Mouse (Mus musculus) forebrain, embryonic 14.5 days (tissue): ENCODE results near the gene Gsta3. TPM values are rescaled to one million over a fixed set of nuclear protein-coding genes. Genes with fewer than 3 reads are reported as not detected.
"Not testable (repeated sequence)": the region's sequence is repeated elsewhere in the genome, so short reads cannot be mapped to it uniquely, and the experiment has no call there.

Experiments
- ATAC-seq: fragments of 200-750 bp; cut with Nextera tagmentation; 2 replicates; pipeline ENCODE4 v1.8.0; 2017; ENCODE audit warnings: mild to moderate bottlenecking, moderate library complexity
- DNase-seq: peaks from one replicate; pipeline ENCODE4 v3.0.0-alpha.2; 2015; ENCODE audit warnings: low spot score
- H3K27ac ChIP-seq: fragments of 300-500 bp; sonication (generic); 2 replicates; pipeline ENCODE4 v1.5.1; 2014; ENCODE audit warnings: low read depth, mild to moderate bottlenecking, control low read depth, low read length, moderate library complexity
- H3K27me3 ChIP-seq: fragments of 300-500 bp; sonication (generic); replicated peaks from 2 replicates; pipeline ENCODE4 v1.6.1; 2014; ENCODE audit warnings: low read length, control low read depth, mixed read lengths; ENCODE audit not compliant: control insufficient read depth, insufficient read depth
- H3K36me3 ChIP-seq: fragments of 300-500 bp; sonication (generic); 2 replicates; pipeline ENCODE4 v1.6.1; 2014; ENCODE audit warnings: low read length, control low read depth; ENCODE audit not compliant: control insufficient read depth, insufficient read depth
- H3K4me1 ChIP-seq: fragments of 300-500 bp; sonication (generic); 2 replicates; pipeline ENCODE4 v1.6.1; 2014; ENCODE audit warnings: antibody characterized with exemption, low read length, control low read depth; ENCODE audit not compliant: control insufficient read depth, insufficient read depth
- H3K4me2 ChIP-seq: fragments of 300-500 bp; sonication (generic); 2 replicates; pipeline ENCODE4 v1.6.1; 2014; ENCODE audit warnings: mild to moderate bottlenecking, control low read depth, low read length
- H3K4me3 ChIP-seq: fragments of 300-500 bp; sonication (generic); 2 replicates; pipeline ENCODE4 v1.5.1; 2014; ENCODE audit warnings: low read depth, low read length, control low read depth
- H3K9ac ChIP-seq: fragments of 300-500 bp; sonication (generic); 2 replicates; pipeline ENCODE4 v1.6.1; 2014; ENCODE audit warnings: mild to moderate bottlenecking, low read length, control low read depth, moderate library complexity
- H3K9me3 ChIP-seq: fragments of 300-500 bp; sonication (generic); replicated peaks from 2 replicates; pipeline ENCODE4 v1.6.1; 2016; ENCODE audit warnings: low read length, control low read depth, mixed read lengths; ENCODE audit not compliant: control insufficient read depth
- WGBS: fragments of 180-500 bp; shearing (Covaris S2); extraction: QIAGEN DNeasy Blood & Tissue Kit; methylation state at CpG from one replicate; pipeline ENCODE4 v1.1.7; 2014; 5-methylcytosine and 5-hydroxymethylcytosine counted together
- polyA plus RNA-seq: library from polyadenylated mRNA; unstranded; fragments of >200 nt; fragmentation: Nextera tagmentation; extraction: Ambion mirVana; gene quantifications from 2 replicates; pipeline ENCODE4 v1.2.1, GENCODE M21; 2014

The Gsta3 gene
- polyA plus RNA-seq, 1 experiment from 2014 or later: 0.27 TPM

DNA sequence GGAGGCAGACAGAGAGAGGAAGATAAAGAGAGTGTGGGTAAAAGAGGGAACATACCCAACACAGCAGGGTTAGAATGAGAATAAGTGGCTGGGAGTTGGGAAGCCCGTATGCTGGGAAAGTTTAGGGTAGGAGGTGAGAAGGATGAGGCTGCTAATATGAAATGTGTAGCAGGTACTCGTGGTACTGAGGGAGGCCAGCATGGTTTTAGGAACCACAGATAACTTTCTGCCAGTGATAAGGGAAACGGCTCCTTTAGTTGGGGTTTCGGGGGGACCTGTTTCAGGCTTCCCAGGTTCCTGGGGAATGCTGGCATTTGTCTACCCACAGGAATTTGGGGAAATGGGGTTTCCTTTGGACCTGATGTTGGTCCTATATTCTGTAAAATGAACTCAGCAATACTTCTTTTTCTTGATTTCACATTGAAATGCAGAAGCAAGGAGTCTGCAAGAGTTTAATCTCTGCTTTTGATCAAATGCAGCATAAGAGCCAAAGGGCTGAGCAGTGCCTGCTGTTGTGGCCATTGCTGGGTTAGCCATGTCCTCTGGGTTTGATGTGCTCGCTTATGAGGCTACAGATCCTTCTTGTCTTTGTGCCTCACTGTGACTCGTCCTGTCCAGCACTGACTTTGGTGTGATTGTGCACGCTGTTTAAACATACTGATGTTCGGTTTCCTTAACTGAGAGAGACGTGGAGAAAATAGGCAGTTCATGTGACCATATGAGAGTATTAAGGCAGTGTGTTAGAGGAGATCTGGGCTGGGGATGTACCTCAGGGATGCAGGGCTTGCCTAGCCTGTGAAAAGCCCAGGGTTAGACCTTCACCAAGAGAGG lies 8.4 kb downstream of the Gsta3 start:
- Histone ChIP-seq H3K36me3 (no peaks in the 10 kb centered on the region), H3K27me3 (no peaks in the 10 kb centered on the region), H3K9ac (no peak overlapping the region), H3K27ac (no peak overlapping the region), H3K4me3 (no peak overlapping the region), H3K4me1 (no peaks in the 10 kb centered on the region), H3K9me3 (no peaks in the 10 kb centered on the region), H3K4me2 (no peak overlapping the region)
- WGBS: 88% methylated on average over 9 of the region's 9 CpGs
- DNase-seq (no peak), ATAC-seq (no peak)

DNA sequence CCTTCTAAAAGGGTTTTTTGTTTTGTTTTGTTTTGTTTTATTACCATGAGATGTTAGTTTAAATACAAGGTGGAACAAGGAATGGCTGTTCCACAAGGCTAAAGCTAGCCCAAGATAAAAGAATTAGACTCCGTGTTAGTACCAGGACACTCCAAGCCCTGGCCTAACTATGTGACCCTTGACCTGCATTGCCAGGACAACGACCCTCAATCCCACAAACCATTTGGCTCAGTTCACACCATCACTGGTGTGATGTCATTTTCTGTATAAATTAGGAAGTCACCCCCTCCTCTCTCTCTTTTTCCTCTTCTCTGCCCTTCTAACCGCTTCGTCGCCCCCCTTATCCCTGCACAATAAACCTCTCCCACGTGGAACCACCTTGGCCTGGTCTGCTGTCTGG lies 11.3 kb downstream of the Gsta3 start:
- DNase-seq (no peak), ATAC-seq (no peak)
- H3K9ac ChIP-seq: no peak overlapping the region
- no peak overlapping the region for H3K4me3 ChIP-seq
- H3K4me1 ChIP-seq: no peaks in the 10 kb centered on the region
- no peak overlapping the region for H3K27ac ChIP-seq
- no peaks in the 10 kb centered on the region for H3K9me3 ChIP-seq
- no peaks in the 10 kb centered on the region for H3K36me3 ChIP-seq
- H3K27me3 ChIP-seq: no peaks in the 10 kb centered on the region
- H3K4me2 ChIP-seq: no peak overlapping the region
- 76% methylated on average over 6 of the region's 6 CpGs for WGBS

- Histone ChIP-seq H3K27me3 (no peaks in the 10 kb centered on the region), H3K4me2 (no peak overlapping the region), H3K9me3 (no peaks in the 10 kb centered on the region), H3K4me3 (no peak overlapping the region), H3K36me3 (no peaks in the 10 kb centered on the region), H3K9ac (no peak overlapping the region), H3K4me1 (no peaks in the 10 kb centered on the region), H3K27ac (no peak overlapping the region)
- ATAC-seq (no peak), DNase-seq (no peak)
- 91% methylated on average over 10 of the region's 10 CpGs for WGBS
These were observed 12.3 kb downstream of the Gsta3 start for GRCm38 (mm10) chr1:21252566-21253302.

GRCm38 (mm10) chr1:21253303-21253650 lies 12.9 kb downstream of the Gsta3 start:
- H3K36me3 ChIP-seq: no peaks in the 10 kb centered on the region
- 90% methylated on average over 1 of the region's 1 CpGs for WGBS
- no peak overlapping the region for H3K4me3 ChIP-seq
- no peaks in the 10 kb centered on the region for H3K4me1 ChIP-seq
- H3K27me3 ChIP-seq: no peaks in the 10 kb centered on the region
- DNase-seq (no peak), ATAC-seq (no peak)
- H3K9ac ChIP-seq: no peak overlapping the region
- H3K9me3 ChIP-seq: no peaks in the 10 kb centered on the region
- H3K27ac ChIP-seq: no peak overlapping the region
- no peak overlapping the region for H3K4me2 ChIP-seq

DNA sequence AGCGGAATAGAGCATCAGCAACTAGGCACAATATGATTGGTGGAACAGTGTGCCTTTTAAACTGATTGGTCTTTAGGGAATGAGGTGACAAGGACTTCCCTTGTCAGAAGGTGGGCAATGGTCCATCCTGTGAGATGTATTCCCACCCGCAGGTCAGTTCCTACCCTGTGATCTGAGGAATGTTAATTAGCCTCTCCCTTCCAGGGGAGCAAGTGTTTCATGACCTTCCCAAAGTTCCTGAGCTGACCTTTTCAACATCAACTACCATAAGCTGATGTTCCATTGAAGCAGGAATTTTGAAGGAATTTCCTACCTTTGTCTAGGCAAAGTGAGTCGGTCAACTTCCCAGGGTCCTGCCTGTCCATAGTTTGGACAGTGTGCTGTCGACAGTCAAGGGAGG lies 13.5 kb downstream of the Gsta3 start:
- Histone ChIP-seq H3K4me1 (no peaks in the 10 kb centered on the region), H3K9me3 (no peaks in the 10 kb centered on the region), H3K4me3 (no peak overlapping the region), H3K27me3 (no peaks in the 10 kb centered on the region), H3K4me2 (no peak overlapping the region), H3K9ac (no peak overlapping the region), H3K27ac (no peak overlapping the region), H3K36me3 (no peaks in the 10 kb centered on the region)
- no peak for ATAC-seq
- no peak for DNase-seq
- 79% methylated on average over 4 of the region's 4 CpGs for WGBS

DNA sequence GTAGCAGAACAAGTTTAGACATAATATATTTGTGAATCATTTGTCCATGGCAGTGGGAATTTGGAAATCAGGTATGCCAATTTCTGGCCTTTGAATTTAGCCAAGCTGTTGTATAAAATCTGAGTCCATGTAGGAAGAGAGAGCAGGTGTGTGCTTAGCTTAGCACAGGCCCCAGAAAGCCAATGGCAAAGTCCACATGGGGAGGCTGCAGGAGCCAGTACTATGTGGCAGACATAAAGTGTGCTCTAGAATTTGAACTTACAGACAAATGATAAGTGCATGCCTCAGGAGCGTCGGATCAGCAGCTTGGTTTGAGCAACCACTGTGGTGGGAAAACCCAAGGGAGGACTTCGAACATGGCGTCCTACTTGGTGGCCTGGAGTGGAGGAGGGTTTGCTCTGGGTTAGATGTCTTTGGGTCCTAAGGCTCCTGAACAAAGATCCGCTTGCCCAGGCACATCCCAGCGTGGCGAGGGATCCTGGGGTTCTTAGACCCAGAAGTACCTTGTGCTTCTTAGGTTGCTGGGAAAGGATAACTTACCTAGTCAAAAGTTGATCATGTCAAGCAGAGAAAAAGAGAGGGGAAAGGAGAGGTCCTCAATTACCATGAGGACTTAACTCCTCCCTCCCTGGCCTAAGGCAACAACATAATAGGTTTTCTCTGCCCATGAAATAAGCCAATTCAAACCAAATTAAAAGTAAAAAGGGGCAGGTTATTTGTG lies 15.4 kb downstream of the Gsta3 start:
- H3K4me3 ChIP-seq: no peak overlapping the region
- no peak overlapping the region for H3K27ac ChIP-seq
- H3K36me3 ChIP-seq: no peaks in the 10 kb centered on the region
- H3K4me1 ChIP-seq: no peaks in the 10 kb centered on the region
- 91% methylated on average over 7 of the region's 7 CpGs for WGBS
- no peaks in the 10 kb centered on the region for H3K27me3 ChIP-seq
- no peaks in the 10 kb centered on the region for H3K9me3 ChIP-seq
- ATAC-seq (no peak), DNase-seq (no peak)
- H3K4me2 ChIP-seq: no peak overlapping the region
- H3K9ac ChIP-seq: no peak overlapping the region

DNA sequence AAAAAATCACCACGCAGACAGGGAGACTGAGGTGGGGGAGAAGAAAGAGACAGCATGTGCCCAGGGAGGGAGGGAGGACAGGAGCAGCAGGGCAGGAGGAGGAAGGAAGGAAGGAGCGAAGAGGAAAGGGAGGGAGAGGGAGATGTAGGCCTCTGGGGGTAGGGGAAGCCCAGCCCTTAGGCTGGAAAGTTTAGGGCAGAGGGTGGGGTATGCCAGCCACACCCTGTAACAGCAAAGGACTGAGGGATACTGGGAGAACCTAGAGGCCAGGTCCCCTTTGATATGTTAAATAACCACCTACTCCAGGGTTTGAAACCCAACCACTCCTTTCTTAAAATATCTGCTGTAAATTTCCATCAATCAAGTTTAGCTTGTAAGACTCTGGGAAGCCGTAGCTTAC lies 16.0 kb downstream of the Gsta3 start:
- 53% methylated on average over 3 of the region's 3 CpGs for WGBS
- Histone ChIP-seq H3K27ac (no peak overlapping the region), H3K4me2 (no peak overlapping the region), H3K4me3 (no peak overlapping the region), H3K27me3 (no peaks in the 10 kb centered on the region), H3K36me3 (no peaks in the 10 kb centered on the region), H3K9me3 (no peaks in the 10 kb centered on the region), H3K9ac (no peak overlapping the region), H3K4me1 (no peaks in the 10 kb centered on the region)
- DNase-seq (no peak), ATAC-seq (no peak)

DNA sequence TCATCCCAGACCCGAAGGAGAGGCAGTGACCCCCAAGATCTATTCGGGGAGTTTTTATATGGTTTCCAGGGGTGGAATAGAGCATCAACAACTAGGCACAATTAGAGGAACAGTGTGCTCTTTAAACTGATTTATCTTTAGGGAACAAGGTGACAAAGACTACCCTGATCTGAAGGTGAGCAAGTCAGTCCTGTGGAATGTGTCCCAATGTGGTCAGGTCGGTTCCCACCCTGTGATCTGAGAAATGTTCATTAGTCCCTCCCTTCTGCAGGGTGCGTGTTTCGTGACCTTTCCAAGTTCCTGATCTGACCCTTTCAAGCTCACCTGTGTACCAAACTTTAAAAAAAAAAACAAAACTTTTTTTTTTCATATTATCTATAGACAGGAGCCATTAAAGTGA lies 16.5 kb downstream of the Gsta3 start:
- Histone ChIP-seq H3K9me3 (no peaks in the 10 kb centered on the region), H3K27me3 (no peaks in the 10 kb centered on the region), H3K27ac (no peak overlapping the region), H3K4me1 (no peaks in the 10 kb centered on the region), H3K36me3 (no peaks in the 10 kb centered on the region), H3K9ac (no peak overlapping the region), H3K4me3 (no peak overlapping the region), H3K4me2 (no peak overlapping the region)
- no peak for ATAC-seq
- DNase-seq: no peak
- 78% methylated on average over 5 of the region's 5 CpGs for WGBS

- H3K9ac ChIP-seq, H3K4me1 ChIP-seq, H3K27me3 ChIP-seq, DNase-seq, H3K9me3 ChIP-seq, ATAC-seq, H3K4me3 ChIP-seq, H3K36me3 ChIP-seq, H3K4me2 ChIP-seq, H3K27ac ChIP-seq: not testable (repeated sequence)
- 83% methylated on average over 7 of the region's 8 CpGs for WGBS
These were observed 19.6 kb downstream of the Gsta3 start for GRCm38 (mm10) chr1:21259981-21260380.
